Mouse (Mus musculus): ENCODE measurements around the gene Cdh24.
"Not testable (repeated sequence)": the region's sequence is repeated elsewhere in the genome, so short reads cannot be mapped to it uniquely, and the experiment has no call there.

The Cdh24 gene

DNA sequence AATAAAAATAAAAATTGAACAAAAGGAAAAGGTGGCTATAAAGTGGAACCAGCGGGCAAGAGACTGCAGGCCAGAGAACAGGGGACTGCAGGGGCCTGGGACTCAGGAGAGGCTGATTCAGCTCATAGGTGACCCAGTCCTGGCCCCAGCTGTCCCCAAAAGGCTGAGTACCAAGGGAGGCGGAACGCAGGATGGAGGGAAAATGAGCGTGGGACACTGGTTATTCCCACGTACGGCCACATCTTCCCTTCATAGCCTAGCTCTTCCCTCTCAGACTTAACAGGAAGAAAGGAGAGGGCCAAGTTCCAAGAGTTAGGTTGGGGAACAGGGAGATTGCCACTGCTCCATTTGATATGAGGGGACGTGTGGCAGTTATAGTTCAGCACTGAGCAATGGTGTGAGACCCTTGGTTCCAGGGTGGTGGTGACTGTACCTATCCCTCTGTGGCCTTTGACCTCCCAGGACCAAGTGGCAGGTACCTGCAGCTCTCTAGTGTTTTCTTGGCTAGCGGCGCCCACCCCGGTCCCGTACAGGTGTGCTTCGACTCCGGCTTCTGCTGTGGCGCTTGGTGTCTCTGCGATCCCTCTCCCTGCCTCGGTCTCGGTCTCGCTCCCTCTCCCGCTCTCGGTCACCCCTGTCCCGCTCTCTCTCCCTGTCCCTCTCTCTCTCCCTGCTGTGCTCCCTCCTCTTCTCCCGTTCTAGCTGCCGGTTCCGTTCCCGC lies 1.2 kb upstream of the Cdh24 start:
- no peak for DNase-seq (ENCODE audit: low spot score in 2 of 2)

DNA sequence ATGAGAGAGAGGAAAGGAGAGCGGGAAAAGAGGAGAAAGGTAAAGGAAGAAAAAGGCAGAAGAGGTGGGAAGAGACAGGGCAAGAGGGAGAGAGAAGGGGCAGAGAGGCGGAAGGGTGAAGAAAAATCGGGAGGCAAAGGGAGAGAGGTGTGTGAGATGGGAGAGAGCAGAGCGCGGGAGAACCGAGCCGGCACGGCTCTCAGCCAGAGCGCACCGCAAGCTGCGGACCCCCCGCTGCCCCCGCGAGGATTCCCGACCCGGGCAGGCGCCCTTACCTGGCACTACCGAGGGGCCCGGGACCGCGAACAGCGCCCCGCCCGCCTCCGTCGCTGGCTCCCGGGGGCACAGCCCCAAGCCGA lies 239 bp downstream of the Cdh24 start, which contains the start of gene Gm17606:
TSS of gene Gm17606 (plus strand) at position 7 of the 359 bp plus-strand sequence.
- no peak for DNase-seq (ENCODE audit: low spot score in 2 of 2)

DNA sequence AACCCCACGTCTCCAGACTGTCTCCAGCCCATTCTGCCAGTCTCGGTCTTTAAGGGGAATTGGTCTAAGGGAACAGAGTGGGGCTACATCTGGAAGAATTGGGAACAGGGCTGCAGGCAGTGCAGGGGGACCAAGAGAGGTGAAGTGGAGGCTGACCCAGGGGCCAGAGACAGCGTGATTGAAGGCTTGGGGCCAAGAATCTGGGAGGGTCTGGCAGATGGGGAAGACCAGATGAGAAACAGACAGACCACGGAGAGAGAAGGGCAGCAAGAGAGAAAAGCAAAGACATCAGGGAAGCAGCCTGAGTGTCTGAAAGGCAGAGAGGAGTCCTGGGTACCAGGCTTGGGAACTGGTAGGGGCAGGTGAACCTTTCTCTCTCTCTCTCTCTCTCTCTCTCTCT lies 1.0 kb downstream of the Cdh24 start:
- no peak for DNase-seq (ENCODE audit: low spot score in 2 of 2)

DNA sequence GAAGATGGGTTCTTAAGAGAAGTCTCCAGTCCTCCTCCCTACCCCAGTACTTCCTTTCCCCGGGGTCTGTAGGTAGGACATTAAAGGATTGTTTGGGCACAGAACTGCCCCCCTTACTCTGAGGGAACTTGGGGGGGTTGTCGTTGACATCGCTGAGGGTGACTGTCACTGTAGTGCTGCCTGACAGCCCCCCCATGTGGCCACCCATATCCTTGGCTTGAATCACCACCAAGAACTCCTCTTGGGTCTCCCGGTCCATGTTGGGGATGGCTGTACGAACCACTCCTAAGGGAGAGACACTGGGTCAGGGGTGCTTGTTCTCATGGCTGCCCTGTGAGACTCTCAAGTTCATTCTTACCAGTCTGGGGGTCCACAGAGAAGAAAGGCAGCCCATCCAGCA lies 3.0 kb downstream of the Cdh24 start:
- DNase-seq (ENCODE audit: low spot score in 2 of 2): no peak

DNA sequence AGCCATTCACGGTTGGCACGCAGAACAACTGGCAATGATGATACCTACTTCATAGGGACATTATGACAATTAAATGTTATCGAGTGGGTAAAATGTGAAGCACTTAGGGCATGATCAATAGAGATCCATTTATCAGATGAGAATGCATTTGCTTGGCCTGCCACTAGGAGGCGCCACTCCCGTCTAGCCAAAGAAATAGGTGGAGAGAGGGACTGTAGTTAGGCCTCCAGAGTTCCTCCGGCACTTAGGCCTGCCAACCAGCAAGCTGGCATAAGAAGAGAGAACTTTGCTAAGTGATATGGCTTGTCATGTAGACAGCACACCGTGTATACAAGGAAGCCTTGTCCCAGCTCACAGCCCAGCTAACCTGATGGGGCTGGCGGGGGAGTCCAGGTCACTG lies 4.2 kb downstream of the Cdh24 start:
- DNase-seq (ENCODE audit: low spot score in 2 of 2): no peak

DNA sequence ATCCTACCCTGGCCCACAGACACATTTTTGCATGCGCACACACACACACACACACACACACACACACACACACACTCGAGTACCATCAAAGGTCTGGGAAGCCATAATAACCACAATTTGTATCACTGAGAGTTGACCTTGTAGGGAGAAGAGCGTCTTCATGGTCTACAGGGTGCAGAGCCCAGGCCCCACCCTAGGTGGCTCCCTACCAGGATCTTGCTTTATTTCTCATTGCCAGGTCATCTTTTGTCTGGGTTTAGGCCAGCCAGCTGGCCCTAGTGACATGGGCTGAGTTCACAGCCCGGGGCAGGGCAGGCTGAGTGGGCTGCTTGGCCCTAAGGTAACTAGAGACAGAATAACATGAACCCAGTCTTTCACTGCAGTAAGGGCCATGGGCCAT lies 7.0 kb downstream of the Cdh24 start:
- DNase-seq (ENCODE audit: low spot score in 2 of 2): no peak

- no peak for DNase-seq (ENCODE audit: low spot score in 2 of 2)
Observed at GRCm38 (mm10) chr14:54632252-54632651, 8.9 kb downstream of the Cdh24 start.

GRCm38 (mm10) chr14:54631240-54631599 lies 9.9 kb downstream of the Cdh24 start:
- no peak for DNase-seq (ENCODE audit: low spot score in 2 of 2)

GRCm38 (mm10) chr14:54630583-54631239 lies 10.5 kb downstream of the Cdh24 start:
- DNase-seq (ENCODE audit: low spot score in 2 of 2): no peak

GRCm38 (mm10) chr14:54629797-54630196 lies 11.4 kb downstream of the Cdh24 start:
- DNase-seq (ENCODE audit: low spot score in 2 of 2): no peak

GRCm38 (mm10) chr14:54628103-54628502 lies 13.1 kb downstream of the Cdh24 start:
- no peak for DNase-seq (ENCODE audit: low spot score in 2 of 2)

DNA sequence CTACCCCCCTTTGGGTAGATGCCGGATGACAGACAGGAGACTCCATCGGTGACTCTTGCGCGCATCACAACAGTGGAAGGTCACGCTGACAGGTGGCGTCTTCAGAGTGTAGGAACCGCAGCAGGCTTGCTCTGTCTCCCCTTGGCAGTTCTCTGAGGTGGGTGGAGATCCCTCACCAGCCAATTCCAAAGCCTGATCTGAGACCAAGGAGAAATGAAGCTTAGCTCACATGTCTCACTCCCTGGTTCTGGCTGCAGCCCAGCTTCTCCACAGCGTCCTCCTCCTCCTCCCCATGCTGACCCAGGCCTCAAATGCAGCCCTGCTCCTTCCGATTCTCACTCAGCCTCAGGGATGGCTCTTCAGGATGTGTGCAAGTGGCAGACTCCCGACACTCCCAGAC lies 16.2 kb downstream of the Cdh24 start:
- no peak for DNase-seq (ENCODE audit: low spot score in 2 of 2)

GRCm38 (mm10) chr14:54623334-54623733 lies 17.8 kb downstream of the Cdh24 start:
- DNase-seq (ENCODE audit: low spot score in 2 of 2): no peak

GRCm38 (mm10) chr14:54621133-54621532 lies 20.0 kb downstream of the Cdh24 start, which contains the start of gene Psmb11:
Gene Psmb11, plus strand, starts transcription at chr14:54621433.
- DNase-seq (ENCODE audit: low spot score in 2 of 2): no peak

DNA sequence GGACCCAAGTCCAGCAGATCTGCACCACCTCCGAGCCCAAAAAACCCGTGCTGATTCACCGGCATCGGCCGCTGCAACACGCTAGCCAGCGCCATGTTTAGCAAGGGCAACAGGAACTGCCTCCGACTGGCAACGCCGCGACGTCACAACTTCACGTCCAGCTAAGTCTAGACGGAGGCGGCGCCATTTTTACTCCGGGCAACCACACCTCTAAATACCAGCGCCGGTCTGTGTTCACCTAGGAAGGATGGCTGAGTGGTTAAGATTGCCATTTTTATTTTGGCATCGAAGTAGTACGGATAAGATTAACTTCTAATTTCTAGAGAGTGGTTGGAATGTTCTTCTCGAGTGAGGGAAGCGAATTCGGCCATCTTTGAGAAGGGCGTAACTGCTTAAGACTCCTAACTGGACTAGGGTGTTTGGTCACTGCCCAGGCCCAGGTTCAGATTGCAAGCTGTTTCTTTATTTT lies 23.2 kb downstream of the Cdh24 start, which contains the start of gene Psmb5:
TSS of gene Psmb5 (minus strand) at position 126 of the 469 bp plus-strand sequence.
- DNase-seq (ENCODE audit: low spot score in 2 of 2): peak; percentile 85 to 86

GRCm38 (mm10) chr14:54617152-54617896 lies 23.8 kb downstream of the Cdh24 start:
- DNase-seq (ENCODE audit: low spot score in 2 of 2): no peak

GRCm38 (mm10) chr14:54616226-54616825 lies 24.8 kb downstream of the Cdh24 start:
- DNase-seq (ENCODE audit: low spot score in 2 of 2): no peak

GRCm38 (mm10) chr14:54614130-54614529 lies 27.0 kb downstream of the Cdh24 start:
- not testable (repeated sequence) for DNase-seq (ENCODE audit: low spot score in 2 of 2)

- no peak for DNase-seq (ENCODE audit: low spot score in 2 of 2)
Observed at GRCm38 (mm10) chr14:54610648-54611047, 30.5 kb downstream of the Cdh24 start.

GRCm38 (mm10) chr14:54609962-54610361 lies 31.2 kb downstream of the Cdh24 start:
- DNase-seq (ENCODE audit: low spot score in 2 of 2): no peak

- no peak for DNase-seq (ENCODE audit: low spot score in 2 of 2)
Observed at GRCm38 (mm10) chr14:54609245-54609644, 31.9 kb downstream of the Cdh24 start.

DNA sequence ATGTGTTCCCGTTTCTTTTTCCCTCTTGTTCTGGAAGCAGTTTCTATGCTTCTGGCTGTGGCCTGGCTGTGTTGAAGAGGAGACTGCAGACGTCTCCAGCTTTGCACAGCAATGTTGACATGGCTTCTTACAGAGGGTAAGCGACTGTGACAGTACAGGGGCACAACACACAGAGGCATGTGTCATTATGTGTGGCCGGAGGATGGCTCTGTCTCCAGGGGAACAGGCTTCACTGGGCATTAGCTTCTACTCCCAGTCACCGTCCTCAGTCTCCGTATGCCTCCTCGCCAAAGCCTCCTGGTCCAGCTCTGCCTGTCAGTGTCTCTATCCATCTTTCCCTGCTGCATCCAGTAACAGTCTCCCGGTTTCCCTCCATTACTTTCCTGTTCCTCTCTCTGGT lies 33.9 kb downstream of the Cdh24 start:
- no peak for DNase-seq (ENCODE audit: low spot score in 2 of 2)

Data from frontal cortex, postnatal 14 days (tissue).